Mouse (Mus musculus): ENCODE results near the gene Uevld.

DNA sequence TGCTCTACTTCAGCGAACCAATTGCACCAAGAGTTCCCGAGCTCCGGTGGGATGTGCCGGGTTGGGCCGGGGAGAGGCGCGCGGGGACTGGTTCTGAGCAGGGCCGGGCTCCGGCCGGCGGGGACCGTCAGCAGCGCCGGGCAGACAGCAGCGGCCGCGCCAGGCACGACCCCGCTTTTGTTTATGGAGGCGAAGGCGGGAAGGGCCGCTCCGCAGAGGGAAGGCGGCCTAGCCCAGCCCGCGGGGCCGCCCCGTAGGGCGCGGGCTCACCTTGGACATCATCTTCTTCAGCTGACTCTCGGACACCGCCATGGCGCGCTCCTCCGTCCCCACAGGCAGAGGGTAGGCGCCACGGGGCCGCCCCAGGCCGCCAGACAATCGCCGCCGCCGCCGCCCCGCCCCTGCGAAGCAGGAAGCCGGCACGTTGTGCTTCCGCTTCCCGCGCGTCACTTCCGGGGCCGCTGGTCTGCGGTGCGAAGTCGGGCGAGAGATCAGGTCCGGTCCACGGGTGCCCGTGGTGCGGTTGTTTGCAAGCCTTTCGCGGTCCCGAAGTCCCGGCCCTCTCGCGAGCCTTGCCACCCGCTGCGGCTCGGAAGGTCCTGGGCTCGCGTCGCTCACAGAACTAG lies 38.7 kb downstream of the Uevld start, which contains the start of gene Tsg101:
- TF ChIP-seq CTCF (IDR thresholded peaks at IDR 0.05; ENCODE audit: low read depth, low read length) (no peak), POLR2A (IDR thresholded peaks at IDR 0.05; ENCODE audit: borderline replicate concordance, low read depth, low read length) (no peak)

All from bone marrow macrophage, adult 2 months (primary cell).